Mouse (Mus musculus): ENCODE results near the gene Sdhb. TPM values are rescaled to one million over a fixed set of nuclear protein-coding genes. Genes with fewer than 3 reads are reported as not detected.

Sdhb gene
- total RNA-seq, 2 experiments from 2014 or later = 192 to 194 TPM

DNA sequence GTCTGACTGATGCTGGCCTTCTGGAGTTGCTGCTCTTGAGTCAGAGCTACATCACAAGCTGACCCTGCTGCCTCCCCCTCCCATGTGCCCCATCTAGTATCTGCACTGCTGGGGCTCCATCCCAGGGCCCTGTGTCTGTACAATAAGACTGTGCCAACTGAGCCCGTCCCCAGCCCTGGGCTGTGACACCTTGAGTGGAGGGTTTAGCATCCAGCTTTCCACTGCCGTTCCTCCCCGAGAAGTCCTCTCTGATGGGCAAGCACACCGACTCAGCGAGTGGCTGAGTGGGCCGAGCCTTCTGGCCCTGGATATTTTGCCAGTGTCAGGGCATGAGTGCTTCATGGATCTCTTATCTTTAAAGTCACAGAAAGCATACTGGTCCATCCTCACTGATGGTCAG lies 13.4 kb downstream of the Sdhb start:
- no peak for DNase-seq (ENCODE audit: low spot score in 2 of 2)

DNA sequence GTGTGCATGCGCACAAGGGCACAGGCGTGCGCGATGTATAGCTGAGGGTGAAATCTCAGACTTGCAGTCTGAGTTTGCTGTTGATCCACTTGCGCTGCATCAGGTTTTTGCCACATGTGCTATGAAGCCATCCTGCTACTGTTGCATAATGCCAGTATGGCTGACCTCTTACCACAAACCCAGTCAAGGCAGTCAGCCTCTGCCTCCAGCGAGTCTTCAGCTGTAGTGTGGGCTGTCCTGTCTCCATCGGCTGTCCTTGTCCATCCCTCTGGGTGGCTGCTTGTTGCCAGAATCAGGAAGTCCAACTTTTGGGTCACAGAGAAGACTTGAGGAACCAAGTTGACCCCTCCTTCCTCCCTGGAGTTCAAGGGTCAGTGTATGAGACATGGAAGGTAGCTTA lies 14.4 kb downstream of the Sdhb start:
- no peak for DNase-seq (ENCODE audit: low spot score in 2 of 2)

DNA sequence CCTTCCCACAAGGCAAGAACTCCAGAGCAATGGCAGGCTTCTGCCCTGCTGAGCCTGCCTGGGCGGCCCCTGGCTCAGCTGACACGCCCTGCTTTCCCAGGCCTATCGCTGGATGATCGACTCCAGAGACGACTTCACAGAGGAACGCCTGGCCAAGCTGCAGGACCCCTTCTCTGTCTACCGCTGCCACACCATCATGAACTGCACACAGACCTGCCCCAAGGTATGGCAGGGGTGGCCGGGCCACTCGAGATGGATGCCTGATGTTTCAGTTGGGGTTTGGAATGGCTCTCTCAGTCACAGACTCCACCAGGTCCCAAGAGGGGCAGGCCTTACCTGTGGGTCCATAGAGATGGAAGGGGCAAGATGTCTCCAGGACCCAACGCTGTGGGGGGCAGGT lies 16.3 kb downstream of the Sdhb start:
- DNase-seq (ENCODE audit: low spot score in 2 of 2) = no peak

DNA sequence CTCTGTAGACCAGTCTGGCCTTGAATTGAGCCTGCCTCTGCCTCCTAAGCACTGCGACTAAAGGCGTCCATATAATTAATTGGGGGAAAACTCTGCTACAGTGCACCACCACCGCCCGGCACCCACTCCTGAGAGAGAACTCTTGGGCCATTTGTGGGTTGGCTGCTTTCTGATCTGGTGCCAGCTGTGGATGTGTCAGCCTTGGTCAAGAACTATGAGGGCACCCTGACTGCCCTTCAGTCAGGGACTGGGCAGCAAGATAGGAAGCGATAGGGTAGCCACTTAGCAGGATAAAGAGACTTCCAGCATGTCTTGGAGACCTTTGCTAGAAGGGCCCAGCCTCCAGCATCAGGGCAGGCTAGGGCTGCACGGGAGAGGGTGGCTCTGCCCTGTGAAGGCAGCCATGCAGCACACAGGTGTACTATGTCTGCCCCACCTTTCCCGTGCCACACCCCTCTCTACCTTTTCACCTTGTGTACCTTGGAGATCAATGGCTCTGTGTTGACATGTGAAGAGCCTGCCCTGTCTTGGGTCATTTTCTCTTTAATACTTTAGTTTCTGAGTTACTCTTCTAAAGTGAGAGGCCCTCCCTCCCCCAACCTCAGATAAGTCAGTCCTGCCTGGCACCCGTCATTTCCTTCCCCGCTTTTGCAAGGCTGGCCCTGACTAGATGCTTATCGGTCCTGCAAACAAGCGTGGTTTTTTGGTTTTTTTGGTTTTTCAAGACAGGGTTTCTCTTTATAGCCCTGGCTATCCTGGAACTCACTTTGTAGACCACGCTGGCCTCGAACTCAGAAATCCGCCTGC lies 17.1 kb downstream of the Sdhb start:
- no peak for DNase-seq (ENCODE audit: low spot score in 2 of 2)

DNA sequence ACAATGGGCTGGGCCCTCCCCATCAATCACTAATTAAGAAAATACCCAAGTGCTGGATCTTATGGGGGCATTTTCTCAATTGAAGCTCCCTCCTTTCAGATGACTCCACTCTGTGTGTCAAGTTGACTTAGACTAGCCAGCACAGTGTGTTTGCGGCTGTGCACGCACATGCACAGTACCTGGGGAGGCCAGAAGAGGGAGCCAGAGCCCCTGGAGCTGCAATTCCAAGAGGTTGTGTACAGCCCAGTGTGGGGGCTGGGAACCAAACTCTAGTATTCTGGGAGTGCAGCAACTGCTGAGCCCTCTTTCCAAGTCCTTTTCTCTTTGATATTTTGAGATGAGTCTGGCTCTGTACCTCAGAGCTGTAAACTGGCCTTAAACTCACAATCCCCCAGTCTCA lies 20.6 kb downstream of the Sdhb start:
- DNase-seq (ENCODE audit: low spot score in 2 of 2) = no peak

DNA sequence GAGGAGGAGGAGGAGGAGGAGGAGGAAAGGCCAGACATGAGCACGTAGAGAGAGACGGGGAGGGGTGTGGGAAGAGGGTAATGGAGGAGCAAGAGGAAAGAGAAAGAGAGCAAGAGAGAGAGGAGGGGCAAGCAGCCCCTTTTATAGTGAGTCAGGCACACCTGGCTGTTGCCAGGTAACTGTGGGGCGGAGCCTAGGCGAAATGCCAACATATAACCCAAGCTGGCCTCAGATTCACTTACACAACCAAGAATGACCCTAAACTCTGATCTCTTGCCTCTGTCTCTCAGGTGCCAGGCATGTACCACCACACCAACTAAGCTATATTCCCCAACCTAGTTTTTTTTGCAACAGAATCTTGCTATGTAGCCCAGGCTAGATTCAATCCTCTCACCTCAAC lies 21.8 kb downstream of the Sdhb start:
- DNase-seq (ENCODE audit: low spot score in 2 of 2) = no peak

DNA sequence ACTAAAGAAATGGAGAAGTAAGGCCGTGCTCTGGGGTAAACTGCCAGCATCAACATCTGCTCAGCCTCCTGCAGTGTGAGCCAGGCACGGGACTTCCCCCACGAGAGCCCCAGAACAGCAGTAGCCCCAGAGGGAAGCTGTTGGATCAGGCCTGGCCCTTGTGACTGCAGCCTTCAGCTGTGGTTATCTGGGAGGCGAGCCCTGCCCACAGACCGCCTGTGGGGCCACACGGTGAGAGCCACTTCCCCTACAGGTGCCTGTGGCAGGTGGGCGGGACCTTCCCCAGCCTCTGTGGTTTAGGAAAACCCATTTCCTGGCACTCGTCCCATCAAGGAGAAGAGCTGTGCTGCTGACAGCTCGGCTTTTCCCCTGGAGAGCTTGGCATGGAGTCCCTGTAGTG lies 22.4 kb downstream of the Sdhb start:
- peak in 1 of 2 experiments; percentile 34 for DNase-seq (ENCODE audit: low spot score in 2 of 2)

DNA sequence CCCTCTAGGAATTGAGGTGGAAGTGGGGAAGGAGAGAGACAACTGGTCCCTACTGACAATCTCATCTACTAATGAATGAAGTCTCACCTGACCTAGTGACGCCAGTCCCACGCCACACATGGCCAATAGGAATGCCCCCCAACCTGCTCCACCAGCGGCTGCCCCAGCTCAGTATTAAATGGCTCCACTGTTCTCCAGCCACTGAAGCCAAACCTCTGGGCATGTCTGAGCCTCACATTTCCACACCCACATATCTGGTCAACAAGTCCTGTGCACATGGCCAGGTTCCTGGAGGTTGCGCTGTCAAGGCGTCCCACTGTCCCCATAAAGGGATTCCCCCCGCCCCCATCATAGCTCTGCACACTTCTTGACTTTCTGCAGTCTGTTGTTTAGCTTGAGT lies 23.5 kb downstream of the Sdhb start:
- DNase-seq (ENCODE audit: low spot score in 2 of 2) = no peak

DNA sequence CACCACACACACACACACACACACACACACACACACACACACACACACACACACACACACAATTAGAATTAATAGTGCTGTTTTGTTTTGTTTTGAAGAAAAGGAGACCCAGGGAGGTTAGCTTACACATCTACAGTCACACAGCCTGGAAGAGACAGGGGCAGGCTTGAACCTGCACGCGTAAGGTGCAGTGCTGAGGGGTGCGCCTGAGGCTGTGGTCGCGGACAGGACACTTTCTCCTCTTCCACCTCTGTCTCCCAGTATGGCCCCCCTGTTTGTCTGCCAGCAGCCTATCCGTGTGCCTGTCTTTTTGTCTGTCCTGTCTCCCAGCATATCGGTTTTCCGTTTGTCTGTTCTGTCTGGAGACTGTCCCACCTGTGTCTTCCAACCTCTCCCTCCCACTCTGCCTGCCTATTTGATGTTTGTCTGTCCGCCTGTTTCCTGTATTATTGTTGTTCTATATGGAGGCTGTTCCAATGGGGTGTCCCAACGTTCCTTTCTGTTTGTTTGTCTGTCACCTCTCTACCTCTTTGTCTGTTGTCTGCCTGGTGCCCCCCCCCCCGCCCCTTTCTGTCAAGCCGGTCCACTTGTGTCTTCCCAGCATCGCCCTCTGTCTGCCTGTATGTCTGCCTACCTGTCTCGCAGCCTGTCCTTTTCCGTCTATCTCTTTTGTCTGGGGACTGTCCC lies 25.2 kb downstream of the Sdhb start:
- DNase-seq (ENCODE audit: low spot score in 2 of 2) = no peak

DNA sequence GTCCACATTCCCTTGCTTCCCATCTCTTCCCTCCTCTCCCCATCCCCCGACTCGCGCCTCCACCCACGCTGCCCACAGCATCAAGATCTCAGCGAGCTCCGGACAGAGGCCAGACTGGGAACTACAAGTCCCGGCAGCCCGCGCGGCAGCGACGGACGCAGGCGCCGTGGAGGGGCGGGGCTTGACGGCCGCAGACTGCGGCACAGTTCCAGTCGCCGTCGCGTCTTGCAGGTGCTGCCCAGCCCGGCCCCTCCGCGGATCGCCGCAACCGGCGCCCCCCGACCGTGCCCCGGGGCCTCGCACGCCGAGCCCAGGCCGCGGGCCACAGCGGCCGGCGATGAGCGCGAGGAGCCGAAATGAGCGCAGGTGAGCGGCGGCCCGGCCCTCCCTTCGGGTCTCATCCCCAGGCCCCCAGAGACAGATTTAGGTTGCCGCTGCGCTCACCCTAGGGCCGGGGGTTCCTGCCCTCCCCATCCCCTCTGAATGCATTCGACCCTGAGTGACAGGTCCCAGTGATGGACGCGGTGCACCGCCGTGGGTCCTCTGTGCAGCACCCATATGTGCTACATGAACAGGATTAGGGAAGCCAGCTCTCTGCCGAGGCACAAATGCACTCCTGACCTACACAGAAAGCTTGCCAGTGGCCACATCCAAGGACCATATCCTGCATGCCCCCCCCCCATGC lies 25.9 kb downstream of the Sdhb start, which contains the start of gene Atp13a2:
Atp13a2 (plus strand) TSS at position 163 of the 685 bp plus-strand sequence.
- DNase-seq (ENCODE audit: low spot score in 2 of 2) = peak; percentile 93 to 96

DNA sequence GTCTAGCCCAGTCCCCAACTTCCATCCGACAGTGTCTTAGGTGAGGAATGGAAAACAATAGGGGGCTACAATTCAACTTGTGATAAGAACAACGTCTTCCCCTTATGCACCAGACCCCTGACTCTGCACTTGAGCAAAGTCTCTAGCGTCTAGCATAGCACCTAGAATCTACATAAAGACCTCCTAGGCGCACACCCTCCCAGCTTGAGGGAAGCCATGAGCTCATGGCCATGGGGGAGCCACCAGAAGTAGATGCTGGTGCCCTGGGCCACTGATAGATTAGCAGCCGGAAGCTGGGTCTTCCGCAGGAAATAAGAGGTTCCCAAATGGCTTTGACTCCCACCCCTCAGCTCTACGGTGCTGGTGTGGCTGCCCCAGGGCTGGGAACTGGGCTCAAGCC lies 26.5 kb downstream of the Sdhb start:
- no peak for DNase-seq (ENCODE audit: low spot score in 2 of 2)

DNA sequence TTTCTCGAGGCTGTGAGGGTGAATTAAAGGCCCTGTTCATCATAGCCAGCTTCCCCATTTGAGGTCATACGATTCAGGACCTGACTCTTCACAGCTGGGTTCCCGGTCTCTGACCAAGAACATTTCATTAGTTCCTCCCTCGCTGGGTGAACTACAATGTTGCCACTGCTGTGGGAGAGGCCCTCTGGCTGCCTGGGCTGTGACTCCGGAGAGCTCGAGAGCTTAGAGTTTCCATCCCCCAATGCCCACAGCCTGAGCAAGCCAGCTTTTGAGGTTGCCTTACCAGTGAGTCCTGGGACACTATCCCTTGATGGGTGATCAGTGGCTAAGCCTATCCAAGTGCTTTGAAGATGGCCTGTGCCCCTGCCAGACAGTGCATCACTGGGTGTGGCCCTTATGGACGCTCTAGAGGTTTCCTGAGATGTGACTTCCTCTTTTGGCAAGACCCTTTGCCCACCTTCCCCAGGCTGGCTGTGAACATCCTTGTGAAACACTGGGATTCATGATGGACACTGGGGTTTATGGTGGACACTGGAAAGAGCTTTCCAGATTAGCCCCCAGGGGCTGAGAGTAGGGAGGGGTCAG lies 27.8 kb downstream of the Sdhb start:
- DNase-seq (ENCODE audit: low spot score in 2 of 2) = no peak

DNA sequence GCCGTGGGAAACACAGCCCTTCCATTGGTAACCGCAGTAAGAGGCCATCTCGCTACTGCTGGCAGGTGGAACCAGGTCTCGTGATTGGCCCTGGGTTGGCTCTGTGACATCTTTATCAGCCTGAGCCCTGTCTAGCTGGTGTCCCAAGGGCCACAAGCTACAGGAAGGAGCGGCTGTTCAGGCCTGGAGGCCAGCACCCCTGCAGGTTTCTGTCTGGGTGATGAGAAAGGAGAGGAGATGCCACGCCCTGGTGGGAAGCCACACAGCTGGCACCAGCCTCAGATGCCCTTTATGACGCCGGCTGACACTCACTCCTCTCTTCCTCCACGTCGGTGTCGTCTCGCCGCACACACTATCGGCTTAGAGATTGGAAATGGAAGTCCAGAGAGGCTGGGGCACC lies 28.4 kb downstream of the Sdhb start:
- no peak for DNase-seq (ENCODE audit: low spot score in 2 of 2)

DNA sequence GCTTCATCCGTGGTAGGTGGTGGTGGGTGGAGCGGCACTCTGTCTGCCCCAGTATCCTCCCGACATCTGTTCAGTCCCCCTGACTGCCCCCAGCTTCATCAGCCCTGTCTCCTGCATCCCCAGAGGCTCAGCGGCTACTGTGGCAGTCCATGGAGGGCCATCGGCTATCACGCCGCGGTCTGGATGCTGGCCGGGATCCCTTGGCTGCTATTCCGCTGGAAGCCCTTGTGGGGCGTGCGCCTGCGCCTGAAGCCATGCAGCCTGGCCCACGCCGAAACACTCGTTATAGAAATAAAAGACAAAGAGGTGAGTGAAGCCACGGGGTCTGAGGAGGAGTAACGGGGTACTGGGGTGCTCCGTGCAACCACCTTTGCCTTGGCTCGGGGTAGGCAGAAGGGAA lies 31.2 kb downstream of the Sdhb start:
- no peak for DNase-seq (ENCODE audit: low spot score in 2 of 2)

DNA sequence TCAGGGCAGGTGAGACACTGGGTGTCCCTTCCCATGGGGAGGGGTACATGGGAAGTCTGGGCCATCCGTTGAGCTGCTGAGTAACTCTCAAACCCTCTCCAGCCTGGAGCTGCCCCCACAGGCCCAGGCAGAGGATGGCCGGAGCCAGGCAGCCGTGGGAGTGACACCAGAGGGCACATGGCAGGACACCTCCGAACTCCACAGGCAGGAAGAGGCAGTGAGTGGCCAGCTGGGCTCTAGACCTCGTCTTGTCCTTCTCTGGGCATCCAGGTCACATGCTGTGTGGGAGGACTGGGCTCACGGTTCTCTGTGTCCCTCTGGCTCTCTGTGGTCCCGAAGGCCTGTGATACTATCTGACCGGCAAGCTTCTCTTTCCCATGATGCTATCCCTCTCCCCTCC lies 32.8 kb downstream of the Sdhb start:
- DNase-seq (ENCODE audit: low spot score in 2 of 2) = no peak

DNA sequence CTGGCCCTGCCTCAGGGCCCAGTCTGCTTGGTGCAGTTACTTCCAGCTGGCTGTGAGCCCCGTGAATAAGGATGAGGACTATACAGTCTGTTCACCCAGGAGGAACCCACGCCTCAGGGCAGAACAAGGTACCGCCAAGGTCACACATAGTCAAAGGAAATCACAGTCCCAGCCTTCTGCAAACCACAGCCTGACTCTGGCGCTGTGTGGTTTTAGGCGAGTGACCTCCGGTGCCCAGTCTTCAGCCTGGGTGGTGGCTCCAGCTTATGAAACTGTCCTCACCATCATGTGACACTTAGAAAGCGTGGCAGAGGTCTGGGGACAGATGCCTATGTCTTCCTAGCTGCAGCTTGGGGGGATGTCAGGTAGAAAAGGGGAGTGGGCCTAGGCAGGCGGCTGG lies 34.8 kb downstream of the Sdhb start:
- DNase-seq (ENCODE audit: low spot score in 2 of 2) = no peak

DNA sequence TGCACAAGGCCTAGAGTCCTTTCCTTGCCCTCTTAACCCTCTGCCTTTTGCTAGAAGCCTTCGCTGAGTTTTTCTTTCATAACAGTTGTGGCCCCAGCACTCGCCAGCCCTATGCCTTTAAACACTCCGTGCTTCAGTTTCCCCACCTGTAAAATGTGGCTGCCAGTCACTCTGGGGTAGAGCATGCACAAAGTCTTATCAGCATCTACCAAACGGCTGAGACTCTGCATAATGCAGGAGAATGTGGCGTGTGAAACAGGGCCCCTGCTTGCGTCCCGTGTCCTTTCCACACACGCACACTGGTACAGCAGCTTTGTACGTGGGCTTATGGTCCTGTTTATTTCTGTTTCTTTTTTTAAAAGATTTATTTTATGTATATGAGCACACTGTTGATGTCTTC lies 35.8 kb downstream of the Sdhb start:
- DNase-seq (ENCODE audit: low spot score in 2 of 2) = no peak

DNA sequence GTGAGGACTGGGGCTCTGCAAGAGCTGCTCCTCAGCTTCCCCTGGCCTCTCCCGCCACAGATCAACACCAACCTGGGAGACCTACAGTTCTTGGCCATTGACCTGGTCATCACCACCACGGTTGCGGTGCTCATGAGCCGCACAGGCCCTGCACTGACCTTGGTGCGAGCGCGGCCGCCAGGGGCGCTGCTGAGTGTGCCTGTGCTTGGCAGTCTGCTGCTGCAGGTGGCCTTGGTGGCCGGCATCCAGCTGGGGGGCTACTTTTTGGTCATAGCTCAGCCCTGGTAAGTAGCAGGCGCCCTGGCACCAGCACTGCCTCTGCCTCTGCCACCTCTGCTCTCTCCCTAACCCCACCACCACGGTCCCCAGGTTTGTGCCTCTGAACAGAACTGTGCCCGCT lies 45.0 kb downstream of the Sdhb start:
- no peak for DNase-seq (ENCODE audit: low spot score in 2 of 2)

DNA sequence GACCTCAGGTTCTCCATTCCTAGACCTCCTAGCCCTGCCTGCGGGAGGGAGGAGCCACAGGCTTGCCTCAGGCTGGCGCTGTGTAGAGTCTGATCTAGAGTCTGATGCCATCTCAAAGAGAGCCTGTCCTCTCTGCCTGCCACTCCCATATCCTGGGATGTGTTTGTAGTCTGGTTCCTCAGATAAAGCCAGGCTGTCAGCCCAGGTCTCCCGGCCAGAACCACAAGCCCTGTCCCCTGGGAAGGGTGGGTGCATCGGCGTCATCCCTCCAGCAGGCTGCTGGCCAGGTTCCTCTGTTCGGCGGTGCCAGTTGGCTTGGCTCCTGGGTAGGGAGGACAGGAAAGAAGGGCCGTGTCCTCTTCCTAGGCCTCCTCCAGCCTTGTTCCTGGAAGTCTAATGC lies 47.0 kb downstream of the Sdhb start:
- DNase-seq (ENCODE audit: low spot score in 2 of 2) = no peak

DNA sequence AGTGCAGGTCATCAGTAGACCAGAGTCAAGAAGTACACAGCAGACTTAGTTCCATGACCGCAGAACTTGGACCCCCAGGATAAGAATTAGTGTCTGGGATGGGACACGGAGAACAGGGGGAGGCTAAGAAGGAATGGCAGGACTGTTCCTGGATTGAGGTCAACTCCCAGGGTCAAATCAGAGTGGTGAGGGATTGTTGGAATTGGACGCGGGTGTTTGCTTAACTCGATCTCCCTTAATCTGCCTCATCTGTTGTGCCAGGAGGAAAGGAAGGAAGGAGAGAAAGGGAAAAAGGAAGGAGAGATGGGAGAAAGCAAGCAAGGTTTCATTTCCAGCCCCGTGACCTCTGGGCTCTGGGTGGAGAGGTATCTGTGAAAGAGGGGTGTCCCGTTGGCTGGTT lies 49.1 kb downstream of the Sdhb start, which contains the start of gene Mfap2:
Mfap2 (plus strand) TSS at position 301 of the 400 bp plus-strand sequence.
- no peak for DNase-seq (ENCODE audit: low spot score in 2 of 2)

DNA sequence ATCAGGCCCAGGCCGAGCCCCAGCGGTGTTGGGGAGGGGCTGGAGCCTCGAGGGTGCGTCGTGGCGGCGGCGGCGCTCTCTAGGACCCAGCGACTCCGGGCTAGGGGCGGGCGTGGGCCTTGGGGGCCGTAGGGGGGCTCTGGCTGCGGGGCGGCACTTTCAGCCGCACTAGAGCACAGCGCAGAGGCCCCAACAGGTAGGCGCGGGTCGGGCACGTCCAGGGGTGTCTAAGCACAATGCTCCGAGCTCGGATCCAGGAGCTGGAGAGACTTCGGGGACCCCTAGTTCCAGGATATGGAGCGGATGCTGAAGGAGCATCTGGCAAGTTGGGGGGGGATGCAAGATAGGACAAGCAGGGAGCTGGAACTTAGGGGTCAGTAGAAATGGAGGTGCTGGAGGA lies 49.5 kb downstream of the Sdhb start:
- no peak for DNase-seq (ENCODE audit: low spot score in 2 of 2)

DNA sequence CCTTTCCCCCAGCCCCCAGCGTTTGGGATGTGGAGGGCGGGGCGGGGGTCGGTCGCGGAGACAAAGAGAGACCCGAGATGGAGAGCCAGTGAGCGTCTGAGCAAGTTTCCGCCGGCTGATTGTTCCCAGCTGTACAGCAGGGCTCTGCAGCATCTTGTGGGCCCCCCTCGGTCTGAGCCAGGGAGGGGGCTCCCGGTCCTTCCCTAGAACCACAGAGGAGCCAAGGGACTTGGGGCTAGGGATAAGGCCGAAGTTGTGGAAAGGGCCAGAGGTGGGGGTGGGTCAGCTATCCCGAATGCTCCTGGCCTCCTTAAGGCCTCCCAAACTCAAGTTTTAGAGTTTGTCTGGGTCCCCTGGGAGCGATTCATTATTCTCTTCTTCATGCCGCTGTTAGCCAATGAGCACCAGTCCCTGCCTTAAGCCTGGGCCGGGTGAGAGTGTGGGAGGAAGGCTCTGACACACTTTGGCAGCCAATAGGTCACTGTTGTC lies 50.0 kb downstream of the Sdhb start:
- no peak for DNase-seq (ENCODE audit: low spot score in 2 of 2)

Data from left cerebral cortex, adult 18-20 months (tissue).